29 mouse cellular contexts compared by ENCODE assay signal in genomic region chr9:113119721-113120120, GRCm38 (mm10).
"Had no signal": no experiment of that assay in that cellular context is flagged by ENCODE, and none has a peak within 500 bp of the region (broad histone marks: within the 10 kb centered on the region; RNA-seq: fewer than 3 reads in every experiment).

No protein-coding gene starts in this region.

- ATAC-seq: lung, postnatal 0 days; midbrain, embryonic 13.5 days; midbrain, embryonic 15.5 days; midbrain, embryonic 16.5 days had no signal

- H3K27me3 ChIP-seq: limb, embryonic 12.5 days; limb, embryonic 13.5 days; limb, embryonic 15.5 days; lung, embryonic 15.5 days; megakaryocyte, embryonic 14.5 days; midbrain, embryonic 12.5 days; midbrain, embryonic 13.5 days; midbrain, embryonic 15.5 days; neural tube, embryonic 12.5 days; neural tube, embryonic 13.5 days had no signal

- H3K27ac ChIP-seq: left cerebral cortex, adult 2 months; limb, embryonic 10.5 days; limb, embryonic 12.5 days; limb, embryonic 13.5 days; limb, embryonic 15.5 days; liver, embryonic 14.5 days; lung, embryonic 15.5 days; macrophage; midbrain, embryonic 10.5 days; midbrain, embryonic 12.5 days; midbrain, embryonic 13.5 days; midbrain, embryonic 15.5 days; neural tube, embryonic 12.5 days; neural tube, embryonic 13.5 days had no signal

- H3K4me1 ChIP-seq: limb, embryonic 12.5 days; limb, embryonic 13.5 days; limb, embryonic 15.5 days; lung, embryonic 15.5 days; megakaryocyte, embryonic 14.5 days; midbrain, embryonic 10.5 days; midbrain, embryonic 12.5 days; midbrain, embryonic 13.5 days; midbrain, embryonic 15.5 days; neural tube, embryonic 12.5 days; neural tube, embryonic 13.5 days had no signal

- H3K4me3 ChIP-seq: left cerebral cortex, adult 2 months; limb, embryonic 10.5 days; limb, embryonic 12.5 days; limb, embryonic 13.5 days; limb, embryonic 15.5 days; lung, embryonic 15.5 days; megakaryocyte, embryonic 14.5 days; midbrain, embryonic 10.5 days; midbrain, embryonic 12.5 days; midbrain, embryonic 13.5 days; midbrain, embryonic 15.5 days; myocyte; neural tube, embryonic 12.5 days; neural tube, embryonic 13.5 days had no signal

- H3K4me2 ChIP-seq: limb, embryonic 12.5 days; limb, embryonic 13.5 days; limb, embryonic 15.5 days; lung, embryonic 14.5 days; lung, embryonic 15.5 days; midbrain, embryonic 11.5 days; midbrain, embryonic 12.5 days; midbrain, embryonic 13.5 days; midbrain, embryonic 15.5 days; neural tube, embryonic 12.5 days; neural tube, embryonic 13.5 days had no signal

- H3K9ac ChIP-seq: limb, embryonic 12.5 days; limb, embryonic 13.5 days; limb, embryonic 15.5 days; liver, embryonic 14.5 days; lung, embryonic 14.5 days; lung, embryonic 15.5 days; midbrain, embryonic 12.5 days; midbrain, embryonic 13.5 days; midbrain, embryonic 15.5 days; neural tube, embryonic 12.5 days; neural tube, embryonic 13.5 days had no signal

- H3K9me3 ChIP-seq: limb, embryonic 10.5 days; limb, embryonic 12.5 days; limb, embryonic 13.5 days; limb, embryonic 15.5 days; lung, embryonic 15.5 days; midbrain, embryonic 10.5 days; midbrain, embryonic 12.5 days; midbrain, embryonic 13.5 days; midbrain, embryonic 15.5 days; neural tube, embryonic 12.5 days; neural tube, embryonic 13.5 days had no signal

- H3K36me3 ChIP-seq: limb, embryonic 10.5 days; limb, embryonic 12.5 days; limb, embryonic 13.5 days; limb, embryonic 15.5 days; lung, embryonic 15.5 days; midbrain, embryonic 10.5 days; midbrain, embryonic 12.5 days; midbrain, embryonic 13.5 days; midbrain, embryonic 15.5 days; neural tube, embryonic 12.5 days; neural tube, embryonic 13.5 days had no signal

- DNase-seq: layer of hippocampus, postnatal 36 days; left cerebral cortex, postnatal 4 days; lung, adult 18-20 months; lung, adult 2 months; lung, embryonic 14.5 days; lung, postnatal 10 days; lung, postnatal 14 days; lung, postnatal 36 days; lung, postnatal 4 days; midbrain, embryonic 14.5 days had no signal
